Mouse (Mus musculus): ENCODE data around the gene Mtus2.

- TF ChIP-seq CTCF (IDR thresholded peaks at IDR 0.05) (no peak), EP300 (IDR thresholded peaks at IDR 0.05) (no peak)
Observed at GRCm38 (mm10) chr5:148083541-148083940, 126.4 kb downstream of the Mtus2 start.
